Mouse (Mus musculus): ENCODE measurements around the gene Myo19. TPM values are rescaled to one million over a fixed set of nuclear protein-coding genes. Genes with fewer than 3 reads are reported as not detected.

The Myo19 gene
- polyA plus RNA-seq, 1 experiment = 1.2 TPM

- H3K4me1 ChIP-seq (ENCODE audit: control insufficient read depth) = peaks cover 58% of the 10 kb centered on the region
- H3K4me3 ChIP-seq (replicated peaks) = peak overlapping the region; percentile 85
These were observed 1.0 kb downstream of the Myo19 start for GRCm38 (mm10) chr11:84880971-84881370.

GRCm38 (mm10) chr11:84882346-84882745 lies 2.4 kb downstream of the Myo19 start:
- Histone ChIP-seq H3K4me3 (replicated peaks) (no peak overlapping the region), H3K27me3 (ENCODE audit: control insufficient read depth) (no peaks in the 10 kb centered on the region), H3K9me3 (ENCODE audit: control insufficient read depth, low read length) (no peaks in the 10 kb centered on the region), H3K4me1 (ENCODE audit: control insufficient read depth) (peaks cover 49% of the 10 kb centered on the region), H3K36me3 (ENCODE audit: control insufficient read depth) (peaks cover 73% of the 10 kb centered on the region)
- TF ChIP-seq GATA1 (IDR thresholded peaks at IDR 0.05; ENCODE audit: low read length) = no peak
- TF ChIP-seq TAL1 (IDR thresholded peaks at IDR 0.05; ENCODE audit: low read length) = no peak

More at GRCm38 (mm10) chr11:84880971-84881370, 1.0 kb downstream of the Myo19 start:
- peaks cover 70% of the 10 kb centered on the region for H3K36me3 ChIP-seq (ENCODE audit: control insufficient read depth)
- H3K27me3 ChIP-seq (ENCODE audit: control insufficient read depth) = no peaks in the 10 kb centered on the region
- no peaks in the 10 kb centered on the region for H3K9me3 ChIP-seq (ENCODE audit: control insufficient read depth, low read length)
- no peak for TF ChIP-seq TAL1 (IDR thresholded peaks at IDR 0.05; ENCODE audit: low read length)

DNA sequence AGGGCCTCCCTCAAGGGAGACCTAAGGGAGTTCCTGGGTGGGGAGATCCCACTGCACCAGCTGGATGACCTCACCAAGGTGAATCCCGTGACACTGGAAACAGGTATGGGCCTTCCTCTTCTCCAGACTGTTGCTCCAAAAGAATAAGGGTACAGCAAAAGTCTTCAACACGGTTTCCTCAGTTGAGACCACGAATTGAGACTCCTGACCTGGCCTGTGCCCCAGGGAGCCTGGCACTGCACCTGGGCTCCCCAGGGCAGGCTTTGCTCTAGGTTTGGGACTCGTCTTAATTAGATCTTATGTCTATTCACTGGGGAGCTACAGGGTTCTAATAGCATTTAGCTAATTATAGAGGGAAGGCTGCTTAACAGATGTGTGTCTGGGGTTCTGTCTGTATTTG lies 5.3 kb downstream of the Myo19 start:
- TF ChIP-seq GATA1 (IDR thresholded peaks at IDR 0.05; ENCODE audit: low read length) = no peak
- no peak for TF ChIP-seq TAL1 (IDR thresholded peaks at IDR 0.05; ENCODE audit: low read length)
- peaks cover 82% of the 10 kb centered on the region for H3K36me3 ChIP-seq (ENCODE audit: control insufficient read depth)
- 0 out of 2 replicates have a peak, but pooled peaks cover 2% of the 10 kb centered on the region for H3K9me3 ChIP-seq (ENCODE audit: control insufficient read depth, low read length)
- peaks cover 22% of the 10 kb centered on the region for H3K4me1 ChIP-seq (ENCODE audit: control insufficient read depth)
- no peak overlapping the region for H3K4me3 ChIP-seq (replicated peaks)
- no peaks in the 10 kb centered on the region for H3K27me3 ChIP-seq (ENCODE audit: control insufficient read depth)

GRCm38 (mm10) chr11:84886236-84886635 lies 6.3 kb downstream of the Myo19 start:
- H3K4me3 ChIP-seq (replicated peaks) = no peak overlapping the region
- H3K9me3 ChIP-seq (ENCODE audit: control insufficient read depth, low read length) = 0 out of 2 replicates have a peak, but pooled peaks cover 2% of the 10 kb centered on the region
- H3K4me1 ChIP-seq (ENCODE audit: control insufficient read depth) = peaks cover 13% of the 10 kb centered on the region
- no peaks in the 10 kb centered on the region for H3K27me3 ChIP-seq (ENCODE audit: control insufficient read depth)
- peaks cover 85% of the 10 kb centered on the region for H3K36me3 ChIP-seq (ENCODE audit: control insufficient read depth)
- TF ChIP-seq GATA1 (IDR thresholded peaks at IDR 0.05; ENCODE audit: low read length) = no peak
- no peak for TF ChIP-seq TAL1 (IDR thresholded peaks at IDR 0.05; ENCODE audit: low read length)

DNA sequence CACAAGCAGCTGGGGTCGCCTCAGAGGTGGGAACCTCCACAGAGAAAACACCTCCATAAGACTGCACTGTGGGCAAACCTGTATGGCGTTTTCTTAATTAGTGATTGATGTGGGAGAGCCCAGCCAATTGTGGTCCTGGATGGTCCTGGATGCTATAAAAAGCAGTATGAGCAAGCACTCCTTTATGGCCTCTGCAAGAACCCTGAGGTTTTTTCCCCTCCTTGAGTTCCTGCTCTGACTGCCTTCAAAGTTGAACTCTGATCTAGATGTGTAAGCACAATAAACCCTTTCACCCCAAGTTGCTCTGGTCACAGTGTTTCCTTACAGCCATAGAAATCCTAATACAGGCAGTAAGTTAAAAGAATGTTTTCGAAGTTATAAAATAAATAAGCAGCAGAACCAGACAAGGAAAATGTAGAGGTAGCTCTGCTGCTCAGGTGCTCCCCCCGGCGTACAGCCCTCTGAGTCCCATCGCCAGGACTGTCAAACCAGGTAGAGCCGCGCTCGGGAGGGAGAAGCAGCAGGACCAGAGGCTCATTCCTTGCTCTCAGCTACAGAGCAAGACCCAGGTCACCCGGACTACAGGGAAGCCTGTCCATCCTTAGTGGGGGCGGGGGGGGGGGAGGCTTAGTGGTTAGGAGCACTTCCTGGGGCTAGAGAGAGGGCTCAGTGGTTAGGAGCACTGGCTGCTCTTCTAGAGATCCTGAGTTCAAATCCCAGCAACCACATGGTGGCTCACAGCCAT lies 7.0 kb downstream of the Myo19 start:
- TF ChIP-seq TAL1 (IDR thresholded peaks at IDR 0.05; ENCODE audit: low read length) (no peak), GATA1 (IDR thresholded peaks at IDR 0.05; ENCODE audit: low read length) (no peak)
- Histone ChIP-seq H3K36me3 (ENCODE audit: control insufficient read depth) (peaks cover 89% of the 10 kb centered on the region), H3K27me3 (ENCODE audit: control insufficient read depth) (no peaks in the 10 kb centered on the region)

DNA sequence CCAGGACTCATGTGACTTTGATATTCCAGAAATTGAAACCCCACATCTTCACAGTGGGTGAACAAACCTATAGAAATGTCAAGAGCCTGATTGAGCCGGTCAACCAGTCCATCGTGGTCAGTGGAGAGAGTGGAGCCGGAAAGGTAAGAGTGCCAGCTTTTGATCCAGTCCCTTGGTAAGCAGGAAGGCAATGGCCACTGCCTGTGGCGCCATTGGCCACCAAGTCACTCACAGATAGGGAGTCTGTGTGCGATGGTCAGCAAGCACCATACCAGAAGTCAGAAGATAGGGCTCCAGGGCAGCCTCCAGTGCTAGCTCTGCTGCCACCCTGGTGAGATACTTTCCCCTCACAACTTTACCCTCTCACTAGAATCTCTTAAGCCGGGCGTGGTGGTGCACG lies 8.1 kb downstream of the Myo19 start:
- TF ChIP-seq TAL1 (IDR thresholded peaks at IDR 0.05; ENCODE audit: low read length) = no peak
- no peak for TF ChIP-seq GATA1 (IDR thresholded peaks at IDR 0.05; ENCODE audit: low read length)
- Histone ChIP-seq H3K36me3 (ENCODE audit: control insufficient read depth) (peaks cover 90% of the 10 kb centered on the region), H3K9me3 (ENCODE audit: control insufficient read depth, low read length) (0 out of 2 replicates have a peak, but pooled peaks cover 2% of the 10 kb centered on the region), H3K4me3 (replicated peaks) (no peak overlapping the region), H3K27me3 (ENCODE audit: control insufficient read depth) (no peaks in the 10 kb centered on the region), H3K4me1 (ENCODE audit: control insufficient read depth) (peaks cover 3% of the 10 kb centered on the region)

More for the DNA sequence above, 7.0 kb downstream of the Myo19 start:
- H3K4me1 ChIP-seq (ENCODE audit: control insufficient read depth) = peaks cover 6% of the 10 kb centered on the region
- H3K4me3 ChIP-seq (replicated peaks) = no peak overlapping the region
- 0 out of 2 replicates have a peak, but pooled peaks cover 2% of the 10 kb centered on the region for H3K9me3 ChIP-seq (ENCODE audit: control insufficient read depth, low read length)

- TF ChIP-seq TAL1 (IDR thresholded peaks at IDR 0.05; ENCODE audit: low read length) (no peak), GATA1 (IDR thresholded peaks at IDR 0.05; ENCODE audit: low read length) (no peak)
- Histone ChIP-seq H3K36me3 (ENCODE audit: control insufficient read depth) (peaks cover 88% of the 10 kb centered on the region), H3K9me3 (ENCODE audit: control insufficient read depth, low read length) (0 out of 2 replicates have a peak, but pooled peaks cover 2% of the 10 kb centered on the region), H3K4me3 (replicated peaks) (no peak overlapping the region), H3K4me1 (ENCODE audit: control insufficient read depth) (peaks cover 5% of the 10 kb centered on the region), H3K27me3 (ENCODE audit: control insufficient read depth) (no peaks in the 10 kb centered on the region)
These were observed 9.5 kb downstream of the Myo19 start for GRCm38 (mm10) chr11:84889492-84889891.

DNA sequence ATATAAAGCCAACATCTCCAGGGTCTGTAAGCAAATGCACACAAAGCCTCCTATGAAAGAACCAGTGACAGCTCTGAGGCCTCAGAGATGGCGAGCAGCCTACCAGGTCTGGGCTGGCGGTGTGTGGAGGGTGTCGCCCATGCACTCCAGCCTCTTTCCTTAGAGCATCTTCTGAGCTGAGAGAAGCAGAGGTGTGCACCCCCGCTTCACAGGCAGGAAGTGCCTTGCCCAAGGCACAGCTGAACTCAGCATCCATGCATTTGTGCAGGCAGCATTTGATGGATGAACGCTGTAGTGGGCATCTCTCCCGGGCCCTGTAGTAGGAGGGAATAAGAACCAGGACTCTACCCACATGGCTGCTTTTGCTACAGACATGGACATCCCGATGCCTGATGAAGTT lies 11.8 kb downstream of the Myo19 start:
- peaks cover 5% of the 10 kb centered on the region for H3K4me1 ChIP-seq (ENCODE audit: control insufficient read depth)
- no peak for TF ChIP-seq GATA1 (IDR thresholded peaks at IDR 0.05; ENCODE audit: low read length)
- TF ChIP-seq TAL1 (IDR thresholded peaks at IDR 0.05; ENCODE audit: low read length) = no peak
- no peak overlapping the region for H3K4me3 ChIP-seq (replicated peaks)
- H3K9me3 ChIP-seq (ENCODE audit: control insufficient read depth, low read length) = 0 out of 2 replicates have a peak, but pooled peaks cover 2% of the 10 kb centered on the region
- H3K36me3 ChIP-seq (ENCODE audit: control insufficient read depth) = peaks cover 88% of the 10 kb centered on the region
- no peaks in the 10 kb centered on the region for H3K27me3 ChIP-seq (ENCODE audit: control insufficient read depth)

- Histone ChIP-seq H3K4me3 (replicated peaks) (no peak overlapping the region), H3K4me1 (ENCODE audit: control insufficient read depth) (peaks cover 5% of the 10 kb centered on the region), H3K36me3 (ENCODE audit: control insufficient read depth) (peaks cover 89% of the 10 kb centered on the region), H3K9me3 (ENCODE audit: control insufficient read depth, low read length) (0 out of 2 replicates have a peak, but pooled peaks cover 2% of the 10 kb centered on the region), H3K27me3 (ENCODE audit: control insufficient read depth) (no peaks in the 10 kb centered on the region)
- TF ChIP-seq TAL1 (IDR thresholded peaks at IDR 0.05; ENCODE audit: low read length) = no peak
- no peak for TF ChIP-seq GATA1 (IDR thresholded peaks at IDR 0.05; ENCODE audit: low read length)
These were observed 13.2 kb downstream of the Myo19 start for GRCm38 (mm10) chr11:84893113-84893512.

All from erythroblast, embryonic 14.5 days (primary cell).